Mouse (Mus musculus): ENCODE results near the gene Sall2. TPM values are rescaled to one million over a fixed set of nuclear protein-coding genes. Genes with fewer than 3 reads are reported as not detected.

Sall2 gene
- polyA plus RNA-seq (2012; rRNA removed): 23.3 and 24.7 TPM in 2 replicates

- WGBS: 7% methylated on average over 26 of the region's 26 CpGs
- DNase-seq: no peak
- H3K4me3 ChIP-seq (ENCODE audit: control insufficient read depth, insufficient read depth, low read length): no peak within 1 kb of the TSS
- H3K36me3 ChIP-seq (ENCODE audit: control insufficient read depth, insufficient read depth, low read length): no peaks in the 10 kb centered on the region
- TF ChIP-seq CTCF (IDR thresholded peaks at IDR 0.05; ENCODE audit: borderline replicate concordance, control insufficient read depth, extremely low read depth, insufficient read depth, low read length, poor library complexity) (no peak), POLR2A (IDR thresholded peaks at IDR 0.05; ENCODE audit: control insufficient read depth, extremely low read depth, insufficient read depth, low read length, poor library complexity) (no peak)
- H3K27me3 ChIP-seq (ENCODE audit: control insufficient read depth, insufficient read depth, low read length): peaks cover 9% of the 10 kb centered on the region
- no peaks in the 10 kb centered on the region for H3K4me1 ChIP-seq (replicated peaks; ENCODE audit: control insufficient read depth, insufficient read depth, low read length)
- H3K27ac ChIP-seq (ENCODE audit: control insufficient read depth, insufficient read depth, low read length): no peak within 1 kb of the TSS
Measured at GRCm38 (mm10) chr14:52327910-52328812, at the start of gene Sall2. Gene Sall2 (minus strand): TSS chr14:52328762.

GRCm38 (mm10) chr14:52368741-52369140, 40.2 kb upstream of the Sall2 start:
- Histone ChIP-seq H3K4me1 (replicated peaks; ENCODE audit: control insufficient read depth, insufficient read depth, low read length) (no peaks in the 10 kb centered on the region), H3K36me3 (ENCODE audit: control insufficient read depth, insufficient read depth, low read length) (no peaks in the 10 kb centered on the region), H3K27me3 (ENCODE audit: control insufficient read depth, insufficient read depth, low read length) (no peaks in the 10 kb centered on the region), H3K27ac (ENCODE audit: control insufficient read depth, insufficient read depth, low read length) (no peak overlapping the region), H3K4me3 (ENCODE audit: control insufficient read depth, insufficient read depth, low read length) (no peak overlapping the region)
- WGBS: 90% methylated on average over 3 of the region's 3 CpGs
- no peak for DNase-seq
- TF ChIP-seq POLR2A (IDR thresholded peaks at IDR 0.05; ENCODE audit: control insufficient read depth, extremely low read depth, insufficient read depth, low read length, poor library complexity) (no peak), CTCF (IDR thresholded peaks at IDR 0.05; ENCODE audit: borderline replicate concordance, control insufficient read depth, extremely low read depth, insufficient read depth, low read length, poor library complexity) (no peak)

- Histone ChIP-seq H3K27me3 (ENCODE audit: control insufficient read depth, insufficient read depth, low read length) (no peaks in the 10 kb centered on the region), H3K27ac (ENCODE audit: control insufficient read depth, insufficient read depth, low read length) (no peak within 1 kb of the TSS), H3K36me3 (ENCODE audit: control insufficient read depth, insufficient read depth, low read length) (no peaks in the 10 kb centered on the region), H3K4me1 (replicated peaks; ENCODE audit: control insufficient read depth, insufficient read depth, low read length) (no peaks in the 10 kb centered on the region), H3K4me3 (ENCODE audit: control insufficient read depth, insufficient read depth, low read length) (no peak within 1 kb of the TSS)
- no peak for DNase-seq
- no peak for TF ChIP-seq CTCF (IDR thresholded peaks at IDR 0.05; ENCODE audit: borderline replicate concordance, control insufficient read depth, extremely low read depth, insufficient read depth, low read length, poor library complexity)
- TF ChIP-seq POLR2A (IDR thresholded peaks at IDR 0.05; ENCODE audit: control insufficient read depth, extremely low read depth, insufficient read depth, low read length, poor library complexity): no peak
- 78% methylated on average over 4 of the region's 4 CpGs for WGBS
Measured at GRCm38 (mm10) chr14:52356308-52356707, 27.7 kb upstream of the Sall2 start, which contains the start of gene Olfr1513. Gene Olfr1513 (minus strand): TSS chr14:52356408.

- Histone ChIP-seq H3K36me3 (ENCODE audit: control insufficient read depth, insufficient read depth, low read length) (no peaks in the 10 kb centered on the region), H3K4me1 (replicated peaks; ENCODE audit: control insufficient read depth, insufficient read depth, low read length) (no peaks in the 10 kb centered on the region), H3K4me3 (ENCODE audit: control insufficient read depth, insufficient read depth, low read length) (no peak overlapping the region), H3K27me3 (ENCODE audit: control insufficient read depth, insufficient read depth, low read length) (no peaks in the 10 kb centered on the region), H3K27ac (ENCODE audit: control insufficient read depth, insufficient read depth, low read length) (no peak overlapping the region)
- no peak for DNase-seq
- 84% methylated on average over 6 of the region's 6 CpGs for WGBS
- TF ChIP-seq CTCF (IDR thresholded peaks at IDR 0.05; ENCODE audit: borderline replicate concordance, control insufficient read depth, extremely low read depth, insufficient read depth, low read length, poor library complexity) (no peak), POLR2A (IDR thresholded peaks at IDR 0.05; ENCODE audit: control insufficient read depth, extremely low read depth, insufficient read depth, low read length, poor library complexity) (no peak)
Measured at GRCm38 (mm10) chr14:52339512-52339852, 10.9 kb upstream of the Sall2 start.

GRCm38 (mm10) chr14:52338751-52339511, 10.4 kb upstream of the Sall2 start:
- 28% methylated on average over 21 of the region's 21 CpGs for WGBS
- DNase-seq: peak; percentile 70

GRCm38 (mm10) chr14:52332171-52332570, 3.6 kb upstream of the Sall2 start:
- no peak for DNase-seq
- no peak for TF ChIP-seq POLR2A (IDR thresholded peaks at IDR 0.05; ENCODE audit: control insufficient read depth, extremely low read depth, insufficient read depth, low read length, poor library complexity)
- TF ChIP-seq CTCF (IDR thresholded peaks at IDR 0.05; ENCODE audit: borderline replicate concordance, control insufficient read depth, extremely low read depth, insufficient read depth, low read length, poor library complexity): no peak
- no peaks in the 10 kb centered on the region for H3K4me1 ChIP-seq (replicated peaks; ENCODE audit: control insufficient read depth, insufficient read depth, low read length)
- 100% methylated on average over 1 of the region's 3 CpGs for WGBS
- no peak overlapping the region for H3K4me3 ChIP-seq (ENCODE audit: control insufficient read depth, insufficient read depth, low read length)
- H3K27me3 ChIP-seq (ENCODE audit: control insufficient read depth, insufficient read depth, low read length): peaks cover 9% of the 10 kb centered on the region; the same call in 1 of the 2 replicates
- no peaks in the 10 kb centered on the region for H3K36me3 ChIP-seq (ENCODE audit: control insufficient read depth, insufficient read depth, low read length)
- H3K27ac ChIP-seq (ENCODE audit: control insufficient read depth, insufficient read depth, low read length): no peak overlapping the region

More at GRCm38 (mm10) chr14:52338751-52339511, 10.4 kb upstream of the Sall2 start:
- no peak overlapping the region for H3K4me3 ChIP-seq (ENCODE audit: control insufficient read depth, insufficient read depth, low read length)
- TF ChIP-seq POLR2A (IDR thresholded peaks at IDR 0.05; ENCODE audit: control insufficient read depth, extremely low read depth, insufficient read depth, low read length, poor library complexity) (no peak), CTCF (IDR thresholded peaks at IDR 0.05; ENCODE audit: borderline replicate concordance, control insufficient read depth, extremely low read depth, insufficient read depth, low read length, poor library complexity) (no peak)
- H3K4me1 ChIP-seq (replicated peaks; ENCODE audit: control insufficient read depth, insufficient read depth, low read length): no peaks in the 10 kb centered on the region
- no peaks in the 10 kb centered on the region for H3K27me3 ChIP-seq (ENCODE audit: control insufficient read depth, insufficient read depth, low read length)
- H3K36me3 ChIP-seq (ENCODE audit: control insufficient read depth, insufficient read depth, low read length): no peaks in the 10 kb centered on the region
- no peak overlapping the region for H3K27ac ChIP-seq (ENCODE audit: control insufficient read depth, insufficient read depth, low read length)

All from thymus, adult 2 months (tissue).